Mouse (Mus musculus) limb, embryonic 11.5 days (tissue): Measurements from ENCODE around the gene Cep85l. TPM values are rescaled to one million over a fixed set of nuclear protein-coding genes. Genes with fewer than 3 reads are reported as not detected.

ENCODE experiments used
- ATAC-seq: fragments of 200-750 bp; cut with Nextera tagmentation; 2 replicates; pipeline ENCODE4 v1.8.0; 2017; ENCODE audit warnings: low read depth; ENCODE audit not compliant: insufficient number of reproducible peaks, low FRiP score, low TSS enrichment
- DNase-seq: peaks from one replicate; pipeline ENCODE4 v3.0.0-alpha.2; 2015; ENCODE audit warnings: low spot score
- H3K27ac ChIP-seq: fragments of 300-500 bp; sonication (generic); replicated peaks from 2 replicates; pipeline ENCODE4 v1.5.1; 2014; ENCODE audit warnings: low read depth, mild to moderate bottlenecking, low read length
- H3K27me3 ChIP-seq: fragments of 300-500 bp; sonication (generic); 2 replicates; pipeline ENCODE4 v1.6.1; 2014; ENCODE audit warnings: mild to moderate bottlenecking, low read length, mixed read lengths; ENCODE audit not compliant: control insufficient read depth, insufficient read depth
- H3K36me3 ChIP-seq: fragments of 300-500 bp; sonication (generic); 2 replicates; pipeline ENCODE4 v1.6.1; 2014; ENCODE audit warnings: mild to moderate bottlenecking, low read length, moderate library complexity, mixed read lengths; ENCODE audit not compliant: control insufficient read depth, insufficient read depth
- H3K4me1 ChIP-seq: fragments of 300-500 bp; sonication (generic); 2 replicates; pipeline ENCODE4 v1.6.1; 2014; ENCODE audit warnings: low read length, mixed read lengths; ENCODE audit not compliant: control insufficient read depth, insufficient read depth
- H3K4me2 ChIP-seq: fragments of 300-500 bp; sonication (generic); 2 replicates; pipeline ENCODE4 v1.6.1; 2014; ENCODE audit warnings: low read depth, mild to moderate bottlenecking, moderate library complexity; ENCODE audit not compliant: severe bottlenecking
- H3K4me3 ChIP-seq: fragments of 300-500 bp; sonication (generic); 2 replicates; pipeline ENCODE4 v1.5.1; 2014; ENCODE audit warnings: low read depth, low read length
- H3K9ac ChIP-seq: fragments of 300-500 bp; sonication (generic); 2 replicates; pipeline ENCODE4 v1.6.1; 2014; ENCODE audit warnings: mild to moderate bottlenecking, low read length
- H3K9me3 ChIP-seq: fragments of 300-500 bp; sonication (generic); 2 replicates; pipeline ENCODE4 v1.6.1; 2016; ENCODE audit warnings: low read length; ENCODE audit not compliant: control insufficient read depth
- WGBS: fragments of 180-500 bp; shearing (Covaris S2); extraction: QIAGEN DNeasy Blood & Tissue Kit; methylation state at CpG from one replicate; pipeline ENCODE4 v1.1.7; 2014; 5-methylcytosine and 5-hydroxymethylcytosine counted together
- polyA plus RNA-seq: library from polyadenylated mRNA; unstranded; fragments of >200 nt; fragmentation: Nextera tagmentation; extraction: Ambion mirVana; gene quantifications from 2 replicates; pipeline ENCODE4 v1.2.1, GENCODE M21; 2014

The Cep85l gene
- polyA plus RNA-seq, 1 experiment from 2014 or later = 6.0 TPM

GRCm38 (mm10) chr10:53343384-53343783 is 36.4 kb downstream of the Cep85l start:
- ATAC-seq = no peak
- no peaks in the 10 kb centered on the region for H3K36me3 ChIP-seq
- H3K9me3 ChIP-seq = no peaks in the 10 kb centered on the region
- H3K4me2 ChIP-seq = no peak overlapping the region
- H3K4me3 ChIP-seq = no peak overlapping the region
- H3K27me3 ChIP-seq = no peaks in the 10 kb centered on the region
- no peak for DNase-seq
- H3K4me1 ChIP-seq = no peaks in the 10 kb centered on the region
- WGBS = 45% methylated on average over 6 of the region's 6 CpGs
- H3K27ac ChIP-seq = no peak overlapping the region
- no peak overlapping the region for H3K9ac ChIP-seq

GRCm38 (mm10) chr10:53342166-53342728 is 37.5 kb downstream of the Cep85l start:
- no peak overlapping the region for H3K27ac ChIP-seq
- no peak for DNase-seq

GRCm38 (mm10) chr10:53341288-53341965 is 38.3 kb downstream of the Cep85l start:
- ATAC-seq (no peak), DNase-seq (no peak)
- H3K27me3 ChIP-seq = no peaks in the 10 kb centered on the region
- H3K9me3 ChIP-seq = no peaks in the 10 kb centered on the region
- H3K4me2 ChIP-seq = no peak overlapping the region
- H3K4me1 ChIP-seq = no peaks in the 10 kb centered on the region
- no peak overlapping the region for H3K4me3 ChIP-seq
- H3K9ac ChIP-seq = no peak overlapping the region
- H3K27ac ChIP-seq = no peak overlapping the region
- no peaks in the 10 kb centered on the region for H3K36me3 ChIP-seq
- WGBS = 79% methylated on average over 7 of the region's 7 CpGs

More at GRCm38 (mm10) chr10:53342166-53342728, 37.5 kb downstream of the Cep85l start:
- no peaks in the 10 kb centered on the region for H3K36me3 ChIP-seq
- no peak overlapping the region for H3K9ac ChIP-seq
- H3K4me1 ChIP-seq = no peaks in the 10 kb centered on the region
- H3K9me3 ChIP-seq = no peaks in the 10 kb centered on the region
- no peak overlapping the region for H3K4me3 ChIP-seq
- WGBS = 86% methylated on average over 9 of the region's 9 CpGs
- H3K27me3 ChIP-seq = no peaks in the 10 kb centered on the region
- H3K4me2 ChIP-seq = no peak overlapping the region
- ATAC-seq = no peak

- Histone ChIP-seq H3K9me3 (no peaks in the 10 kb centered on the region), H3K27ac (no peak overlapping the region), H3K4me2 (no peak overlapping the region), H3K36me3 (no peaks in the 10 kb centered on the region), H3K27me3 (no peaks in the 10 kb centered on the region), H3K4me1 (no peaks in the 10 kb centered on the region), H3K4me3 (no peak overlapping the region), H3K9ac (no peak overlapping the region)
- no peak for DNase-seq
- 74% methylated on average over 2 of the region's 2 CpGs for WGBS
- no peak for ATAC-seq
These were observed 40.7 kb downstream of the Cep85l start for GRCm38 (mm10) chr10:53339045-53339444.

GRCm38 (mm10) chr10:53337162-53337923 is 42.4 kb downstream of the Cep85l start, which contains the start of gene Pln:
TSS of gene Pln (plus strand) at chr10:53337667.
- WGBS = 79% methylated on average over 6 of the region's 6 CpGs

GRCm38 (mm10) chr10:53335974-53336373 is 43.8 kb downstream of the Cep85l start:
- ATAC-seq (no peak), DNase-seq (no peak)
- WGBS = 92% methylated on average over 3 of the region's 3 CpGs
- H3K27me3 ChIP-seq = no peaks in the 10 kb centered on the region
- H3K9me3 ChIP-seq = no peaks in the 10 kb centered on the region
- no peak overlapping the region for H3K27ac ChIP-seq
- no peak overlapping the region for H3K9ac ChIP-seq
- no peak overlapping the region for H3K4me3 ChIP-seq
- H3K4me2 ChIP-seq = no peak overlapping the region
- H3K36me3 ChIP-seq = no peaks in the 10 kb centered on the region
- no peaks in the 10 kb centered on the region for H3K4me1 ChIP-seq

More at GRCm38 (mm10) chr10:53337162-53337923, 42.4 kb downstream of the Cep85l start, which contains the start of gene Pln:
- no peak for ATAC-seq
- Histone ChIP-seq H3K4me2 (no peak within 1 kb of the TSS), H3K27me3 (no peaks in the 10 kb centered on the region), H3K4me1 (no peaks in the 10 kb centered on the region), H3K36me3 (no peaks in the 10 kb centered on the region), H3K4me3 (no peak within 1 kb of the TSS), H3K9ac (no peak within 1 kb of the TSS), H3K27ac (no peak within 1 kb of the TSS), H3K9me3 (no peaks in the 10 kb centered on the region)
- no peak for DNase-seq

- ATAC-seq (no peak), DNase-seq (no peak)
- Histone ChIP-seq H3K4me1 (no peaks in the 10 kb centered on the region), H3K9me3 (no peaks in the 10 kb centered on the region), H3K4me3 (no peak overlapping the region), H3K36me3 (no peaks in the 10 kb centered on the region), H3K4me2 (no peak overlapping the region), H3K9ac (no peak overlapping the region), H3K27ac (no peak overlapping the region), H3K27me3 (no peaks in the 10 kb centered on the region)
- WGBS = 87% methylated on average over 2 of the region's 2 CpGs
These were observed 44.5 kb downstream of the Cep85l start for GRCm38 (mm10) chr10:53335266-53335665.

GRCm38 (mm10) chr10:53332752-53333151 is 47.0 kb downstream of the Cep85l start:
- no peaks in the 10 kb centered on the region for H3K36me3 ChIP-seq
- H3K9ac ChIP-seq = no peak overlapping the region
- no peaks in the 10 kb centered on the region for H3K4me1 ChIP-seq
- no peak overlapping the region for H3K4me2 ChIP-seq
- no peaks in the 10 kb centered on the region for H3K27me3 ChIP-seq
- no peak overlapping the region for H3K27ac ChIP-seq
- H3K9me3 ChIP-seq = no peaks in the 10 kb centered on the region
- no peak for DNase-seq
- WGBS = 82% methylated on average over 2 of the region's 2 CpGs
- H3K4me3 ChIP-seq = no peak overlapping the region
- no peak for ATAC-seq
